Mouse (Mus musculus) bone marrow macrophage, adult 2 months (primary cell): ENCODE measurements around the gene Uhrf1bp1.

Experiments used
- CTCF ChIP-seq: IDR thresholded peaks from 2 replicates; pipeline ENCODE4 v1.5.1; 2012; ENCODE audit warnings: low read depth, mild to moderate bottlenecking, low read length, moderate library complexity
- POLR2A ChIP-seq: IDR thresholded peaks from 2 replicates; pipeline ENCODE4 v1.6.1; 2012; ENCODE audit warnings: mild to moderate bottlenecking, low read depth, low read length, borderline replicate concordance

GRCm38 (mm10) chr17:27930291-27930690, 74.0 kb downstream of the Uhrf1bp1 start:
- TF ChIP-seq CTCF: no peak
- TF ChIP-seq POLR2A: no peak
